Comparison of ENCODE assay signal across 9 mouse cellular contexts in the genomic region with DNA sequence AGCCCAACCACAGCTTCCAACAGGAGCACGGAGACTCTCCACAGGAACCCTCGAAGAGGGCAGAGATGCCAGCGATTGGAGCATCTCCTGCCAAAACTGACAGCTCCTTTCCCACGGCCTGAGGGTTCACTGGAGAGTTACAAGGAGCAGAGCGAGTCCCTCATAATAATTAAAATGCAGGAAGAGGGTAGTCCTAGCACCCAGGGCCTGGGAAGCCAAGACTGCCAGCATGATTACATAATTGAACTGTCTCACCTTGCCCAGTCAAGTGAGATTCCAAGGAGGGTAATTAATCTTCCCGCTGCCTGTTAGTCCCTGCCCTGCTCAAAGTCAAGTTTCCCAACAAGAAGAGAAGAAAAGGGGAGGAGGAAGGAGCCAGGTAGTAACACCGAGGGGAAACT.
DNase-seq lines count a peak whose midpoint lies in the region; ATAC-seq and TF ChIP-seq lines count a peak whose summit lies in the region.
"Had no signal": no experiment of that assay in that cellular context is flagged by ENCODE, and none has a peak within 500 bp of the region (broad histone marks: within the 10 kb centered on the region; RNA-seq: fewer than 3 reads in every experiment).

No protein-coding gene starts in this region.

- ATAC-seq in forebrain, embryonic 16.5 days = no peak
- ATAC-seq in hindbrain, postnatal 0 days = peak; percentile 51; the same call in 1 of the 2 replicates

- H3K4me1 ChIP-seq in forebrain, embryonic 10.5 days = peaks cover 36% of the 10 kb centered on the region
- peaks cover 21% of the 10 kb centered on the region for H3K4me1 ChIP-seq in forebrain, embryonic 16.5 days (replicated peaks; ENCODE audit: control insufficient read depth, insufficient read depth, low read length)
- H3K4me1 ChIP-seq in hindbrain, postnatal 0 days (ENCODE audit: insufficient read depth, low read length) = peaks cover 4% of the 10 kb centered on the region; the same call in 1 of the 2 replicates

- no peaks in the 10 kb centered on the region for H3K36me3 ChIP-seq in forebrain, embryonic 10.5 days (replicated peaks)
- no peaks in the 10 kb centered on the region for H3K36me3 ChIP-seq in forebrain, embryonic 16.5 days (ENCODE audit: control insufficient read depth, insufficient read depth)
- H3K36me3 ChIP-seq in hindbrain, postnatal 0 days (ENCODE audit: insufficient read depth, low read length) = no peaks in the 10 kb centered on the region
- H3K36me3 ChIP-seq: neural tube, embryonic 12.5 days had no signal

- 17% methylated on average over 7 of the region's 7 CpGs for WGBS in forebrain, embryonic 10.5 days
- 11% methylated on average over 7 of the region's 7 CpGs for WGBS in forebrain, embryonic 16.5 days
- WGBS in hindbrain, postnatal 0 days = 19% methylated on average over 7 of the region's 7 CpGs

- intact Hi-C loops in left cerebral cortex, postnatal 14 days (cut with DNase I) = loop anchor here (5.0 to 10.0 kb wide), 3 partner anchors 522 to 1810 kb away; no protein-coding TSS in a partner anchor

- H3K4me2 ChIP-seq in forebrain, embryonic 16.5 days (ENCODE audit: low read length) = no peak overlapping the region
- no peak overlapping the region for H3K4me2 ChIP-seq in hindbrain, postnatal 0 days (ENCODE audit: low read depth, low read length)

- H3K27me3 ChIP-seq in forebrain, embryonic 10.5 days (ENCODE audit: poor library complexity, severe bottlenecking) = peaks cover 28% of the 10 kb centered on the region
- H3K27me3 ChIP-seq in forebrain, embryonic 16.5 days (replicated peaks; ENCODE audit: control insufficient read depth, insufficient read depth, low read length) = no peaks in the 10 kb centered on the region
- H3K27me3 ChIP-seq in hindbrain, postnatal 0 days (ENCODE audit: insufficient read depth, low read length) = no peaks in the 10 kb centered on the region
- H3K27me3 ChIP-seq: neural tube, embryonic 12.5 days had no signal

- DNase-seq in forebrain, embryonic 10.5 days (ENCODE audit: extremely low spot score, low spot score) = no peak
- DNase-seq in cerebellum, adult 9-10 months = peak; percentile 82
- peak; percentile 61 for DNase-seq in hindbrain, postnatal 0 days (ENCODE audit: low spot score)
- peak; percentile 2 for DNase-seq in lung, postnatal 36 days
- DNase-seq in right cerebral cortex, postnatal 10 days (ENCODE audit: low spot score in 2 of 2) = no peak
- no peak for DNase-seq in left cerebral cortex, postnatal 14 days (ENCODE audit: low spot score in 2 of 2)
- no peak for DNase-seq in urinary bladder, postnatal 25 days (ENCODE audit: low spot score)

- no peak for TF ChIP-seq CTCF in hindbrain, postnatal 0 days (IDR thresholded peaks at IDR 0.05; ENCODE audit: low read depth)

- H3K4me3 ChIP-seq in forebrain, embryonic 10.5 days = no peak overlapping the region
- no peak overlapping the region for H3K4me3 ChIP-seq in forebrain, embryonic 16.5 days (replicated peaks; ENCODE audit: low read length)
- no peak overlapping the region for H3K4me3 ChIP-seq in hindbrain, postnatal 0 days (ENCODE audit: low read length)
- H3K4me3 ChIP-seq: neural tube, embryonic 12.5 days had no signal

- H3K9me3 ChIP-seq in forebrain, embryonic 10.5 days = no peaks in the 10 kb centered on the region
- no peaks in the 10 kb centered on the region for H3K9me3 ChIP-seq in forebrain, embryonic 16.5 days (ENCODE audit: control insufficient read depth, low read length)
- no peaks in the 10 kb centered on the region for H3K9me3 ChIP-seq in hindbrain, postnatal 0 days (ENCODE audit: low read length)
- H3K9me3 ChIP-seq: neural tube, embryonic 12.5 days had no signal

- no peak overlapping the region for H3K9ac ChIP-seq in forebrain, embryonic 16.5 days (replicated peaks; ENCODE audit: low read depth, low read length)
- H3K9ac ChIP-seq in hindbrain, postnatal 0 days (replicated peaks; ENCODE audit: low read length) = no peak overlapping the region
- H3K9ac ChIP-seq: neural tube, embryonic 12.5 days had no signal

- H3K27ac ChIP-seq in forebrain, embryonic 10.5 days = peak overlapping the region; percentile 80
- H3K27ac ChIP-seq in forebrain, embryonic 16.5 days (ENCODE audit: low read length) = no peak overlapping the region
- peak overlapping the region; percentile 45 for H3K27ac ChIP-seq in hindbrain, postnatal 0 days
- H3K27ac ChIP-seq: neural tube, embryonic 12.5 days had no signal

Comparison
In these comparisons a context has a peak if more than half of its experiments do, and no peak if none do; other contexts are left out.
1. DNase-seq: peak in cerebellum, adult 9-10 months (single experiment), hindbrain, postnatal 0 days (single experiment) and lung, postnatal 36 days (single experiment); none in forebrain, embryonic 10.5 days (single experiment), right cerebral cortex, postnatal 10 days (0 of 2), left cerebral cortex, postnatal 14 days (0 of 2) and urinary bladder, postnatal 25 days (single experiment).